Mouse (Mus musculus): ENCODE results near the gene Hba-a2.

- TF ChIP-seq POLR2A (IDR thresholded peaks at IDR 0.05; ENCODE audit: borderline replicate concordance, extremely low read depth, low read depth, low read length): no peak
- TF ChIP-seq CTCF (IDR thresholded peaks at IDR 0.05; ENCODE audit: insufficient read depth, low read length): no peak
Observed at GRCm38 (mm10) chr11:32339131-32339531, 42.8 kb downstream of the Hba-a2 start.
